Mouse (Mus musculus) stomach, postnatal 0 days (tissue): ENCODE measurements around the gene Rsph1. TPM values are rescaled to one million over a fixed set of nuclear protein-coding genes. Genes with fewer than 3 reads are reported as not detected.

Source experiments
- ATAC-seq: fragments of 200-750 bp; cut with Nextera tagmentation; 2 replicates; pipeline ENCODE4 v1.8.0; 2017; ENCODE audit not compliant: low FRiP score, low TSS enrichment
- DNase-seq: peaks from one replicate; pipeline ENCODE4 v3.0.0-alpha.2; 2016; ENCODE audit warnings: low spot score
- H3K27ac ChIP-seq: fragments of 300-500 bp; sonication (generic); replicated peaks from 2 replicates; pipeline ENCODE4 v1.5.1; 2014; ENCODE audit warnings: mild to moderate bottlenecking, control low read depth
- H3K27me3 ChIP-seq: fragments of 300-500 bp; sonication (generic); 2 replicates; pipeline ENCODE4 v1.6.1; 2014; ENCODE audit warnings: low read length; ENCODE audit not compliant: control insufficient read depth, insufficient read depth
- H3K36me3 ChIP-seq: fragments of 300-500 bp; sonication (generic); 2 replicates; pipeline ENCODE4 v1.6.1; 2014; ENCODE audit warnings: low read length, mixed read lengths; ENCODE audit not compliant: control insufficient read depth, insufficient read depth
- H3K4me1 ChIP-seq: fragments of 300-500 bp; sonication (generic); replicated peaks from 2 replicates; pipeline ENCODE4 v1.6.1; 2014; ENCODE audit warnings: antibody characterized with exemption; ENCODE audit not compliant: control insufficient read depth, insufficient read depth
- H3K4me2 ChIP-seq: fragments of 300-500 bp; sonication (generic); replicated peaks from 2 replicates; pipeline ENCODE4 v1.6.1; 2014; ENCODE audit warnings: low read depth, mild to moderate bottlenecking, control low read depth, moderate library complexity
- H3K4me3 ChIP-seq: fragments of 300-500 bp; sonication (generic); 2 replicates; pipeline ENCODE4 v1.5.1; 2014; ENCODE audit warnings: low read depth, low read length, control low read depth
- H3K9ac ChIP-seq: fragments of 300-500 bp; sonication (generic); 2 replicates; pipeline ENCODE4 v1.6.1; 2014; ENCODE audit warnings: mild to moderate bottlenecking, low read length, control low read depth, mixed read lengths
- H3K9me3 ChIP-seq: fragments of 300-500 bp; sonication (generic); 2 replicates; pipeline ENCODE4 v1.6.1; 2016; ENCODE audit warnings: low read length; ENCODE audit not compliant: control insufficient read depth
- CTCF ChIP-seq: IDR thresholded peaks from 2 replicates; pipeline ENCODE4 v1.5.1; 2016; ENCODE audit warnings: antibody characterized with exemption, low read depth, mild to moderate bottlenecking, moderate library complexity
- EP300 ChIP-seq: optimal IDR thresholded peaks from 2 replicates; pipeline ENCODE3; 2016; ENCODE audit warnings: antibody characterized with exemption
- WGBS: fragments of 180-500 bp; shearing (Covaris S2); extraction: QIAGEN DNeasy Blood & Tissue Kit; methylation state at CpG from one replicate; pipeline ENCODE4 v1.1.7; 2014; 5-methylcytosine and 5-hydroxymethylcytosine counted together
- polyA plus RNA-seq: library from polyadenylated mRNA; unstranded; fragments of >200 nt; fragmentation: Nextera tagmentation; extraction: Ambion mirVana; gene quantifications from 2 replicates; pipeline ENCODE4 v1.2.1, GENCODE M21; 2015

Rsph1 gene
- polyA plus RNA-seq, 1 experiment from 2014 or later, result 0.87 TPM

DNA sequence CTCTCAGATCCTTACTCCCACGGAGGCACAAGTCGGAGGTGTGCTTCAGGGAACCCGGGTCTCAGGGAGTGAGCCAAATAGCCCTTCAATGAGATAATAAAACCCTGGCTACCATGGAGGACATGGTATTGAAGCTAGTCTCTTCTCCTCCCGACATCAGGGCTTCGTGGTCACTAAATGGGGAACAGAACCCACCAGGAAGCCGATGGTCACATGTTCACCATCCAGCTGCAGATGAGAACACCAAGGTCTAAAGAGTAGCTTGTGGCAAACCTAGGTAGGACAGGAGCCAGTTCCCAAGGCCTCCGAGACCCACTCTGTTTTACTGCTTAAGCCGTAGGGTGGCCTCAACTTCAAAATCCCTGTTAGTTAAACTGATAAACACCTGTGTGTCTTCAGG, 68.5 kb downstream of the Rsph1 start:
- ATAC-seq, result no peak
- WGBS, result 85% methylated on average over 8 of the region's 8 CpGs
- Histone ChIP-seq H3K4me2 (no peak overlapping the region), H3K27ac (no peak overlapping the region), H3K9me3 (no peaks in the 10 kb centered on the region), H3K27me3 (no peaks in the 10 kb centered on the region), H3K9ac (no peak overlapping the region), H3K4me1 (no peaks in the 10 kb centered on the region), H3K36me3 (no peaks in the 10 kb centered on the region), H3K4me3 (no peak overlapping the region)
- TF ChIP-seq EP300 (no peak), CTCF (no peak)
- no peak for DNase-seq

DNA sequence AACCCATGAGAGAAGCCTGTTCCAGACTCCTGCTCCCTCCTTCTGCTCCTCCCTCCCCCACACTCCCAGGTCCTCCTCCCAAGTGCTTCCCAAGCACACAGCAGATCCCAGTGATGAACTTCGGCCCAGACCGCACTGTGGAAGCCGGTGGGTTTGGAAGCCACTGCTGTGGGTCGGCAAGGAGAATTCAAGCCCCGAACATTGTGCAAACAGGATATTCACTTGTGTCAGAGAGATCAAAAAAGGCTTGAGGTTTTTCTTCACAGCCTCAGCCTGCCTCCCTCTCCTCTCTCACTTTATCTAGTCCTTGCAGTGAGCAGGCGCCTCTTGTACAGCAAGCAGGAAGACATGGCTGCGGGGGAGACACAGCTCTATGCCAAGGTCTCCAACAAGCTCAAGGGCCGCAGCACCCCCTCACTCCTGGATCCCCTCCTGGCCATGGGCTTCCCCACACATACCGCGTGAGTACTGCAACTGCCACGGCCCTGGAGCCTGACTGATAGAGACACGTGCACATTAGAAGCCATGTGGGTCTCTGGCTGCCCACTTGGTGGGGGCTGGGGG, 69.3 kb downstream of the Rsph1 start, which contains the start of gene Ubash3a:
Ubash3a (plus strand) TSS at position 103 of the 564 bp plus-strand sequence.
- Histone ChIP-seq H3K9me3 (no peaks in the 10 kb centered on the region), H3K4me1 (no peaks in the 10 kb centered on the region), H3K27ac (no peak within 1 kb of the TSS), H3K4me3 (no peak within 1 kb of the TSS), H3K4me2 (no peak within 1 kb of the TSS), H3K36me3 (no peaks in the 10 kb centered on the region), H3K9ac (no peak within 1 kb of the TSS), H3K27me3 (no peaks in the 10 kb centered on the region)
- ATAC-seq (no peak), DNase-seq (no peak)
- TF ChIP-seq CTCF (no peak), EP300 (no peak)
- WGBS, result 57% methylated on average over 12 of the region's 12 CpGs

Other genes with a start within 250 kb of the Rsph1 start
- 11.1 and 13.2 TPM in 2 replicates for gene Abcg1, start 219.7 kb downstream of the Rsph1 start, polyA plus RNA-seq
- gene Tff3, start 147.7 kb downstream of the Rsph1 start, polyA plus RNA-seq, result 8.3 and 10.5 TPM in 2 replicates
- 866 and 948 TPM in 2 replicates for gene Tff2, start 133.1 kb downstream of the Rsph1 start, polyA plus RNA-seq
- 9,478 and 9,587 TPM in 2 replicates for gene Tff1, start 112.1 kb downstream of the Rsph1 start, polyA plus RNA-seq
- 0.39 TPM in 2 replicates for gene Tmprss3, start 78.4 kb downstream of the Rsph1 start, polyA plus RNA-seq
- gene Ubash3a, start 69.5 kb downstream of the Rsph1 start, polyA plus RNA-seq, result 0.13 and 0.18 TPM in 2 replicates
- gene Slc37a1, start 9.4 kb upstream of the Rsph1 start, polyA plus RNA-seq, result 14.7 and 16.6 TPM in 2 replicates
- 11.6 and 12.1 TPM in 2 replicates for gene Pde9a, start 108.8 kb upstream of the Rsph1 start, polyA plus RNA-seq
- gene Wdr4, start 242.6 kb upstream of the Rsph1 start, polyA plus RNA-seq, result 14.9 and 15.6 TPM in 2 replicates
- gene Ndufv3, start 242.7 kb upstream of the Rsph1 start, polyA plus RNA-seq, result 334 and 344 TPM in 2 replicates